Mouse (Mus musculus) limb, embryonic 10.5 days (tissue): ENCODE data around the gene Akt1s1. TPM values are rescaled to one million over a fixed set of nuclear protein-coding genes. Genes with fewer than 3 reads are reported as not detected.
A peak's percentile ranks its signal among the peaks of the same experiment; 100 is the strongest.

ENCODE experiments used
- DNase-seq: peaks from one replicate; pipeline ENCODE4 v3.0.0-alpha.2; 2017; ENCODE audit warnings: low spot score
- H3K27ac ChIP-seq: fragments of 300-500 bp; sonication (generic); 2 replicates; pipeline ENCODE4 v1.5.1; 2016; ENCODE audit warnings: mild to moderate bottlenecking
- H3K27me3 ChIP-seq: fragments of 300-500 bp; sonication (generic); 2 replicates; pipeline ENCODE4 v1.6.1; 2016; ENCODE audit warnings: low read depth, mild to moderate bottlenecking; ENCODE audit not compliant: poor library complexity, severe bottlenecking
- H3K36me3 ChIP-seq: fragments of 300-500 bp; sonication (generic); 2 replicates; pipeline ENCODE4 v1.6.1; 2016; ENCODE audit warnings: mild to moderate bottlenecking, moderate library complexity
- H3K4me1 ChIP-seq: fragments of 300-500 bp; sonication (generic); 2 replicates; pipeline ENCODE4 v1.6.1; 2016
- H3K4me3 ChIP-seq: fragments of 300-500 bp; sonication (generic); 2 replicates; pipeline ENCODE4 v1.5.1; 2016; ENCODE audit warnings: mild to moderate bottlenecking, moderate library complexity
- H3K9me3 ChIP-seq: fragments of 300-500 bp; sonication (generic); replicated peaks from 2 replicates; pipeline ENCODE4 v1.6.1; 2016; ENCODE audit warnings: mild to moderate bottlenecking
- WGBS: fragments of 180-500 bp; shearing (Covaris S2); methylation state at CpG from one replicate; pipeline ENCODE4 v1.1.7; 2016; 5-methylcytosine and 5-hydroxymethylcytosine counted together
- polyA plus RNA-seq: library from polyadenylated mRNA; unstranded; fragments of >200 nt; fragmentation: Nextera tagmentation; extraction: Ambion mirVana; gene quantifications from 2 replicates; pipeline ENCODE4 v1.2.1, GENCODE M21; 2016

Akt1s1 gene
- polyA plus RNA-seq, 1 experiment from 2014 or later = 99.6 TPM

GRCm38 (mm10) chr7:44836016-44836404 is 12.8 kb upstream of the Akt1s1 start:
- Histone ChIP-seq H3K4me3 (no peak overlapping the region), H3K27me3 (peaks cover 31% of the 10 kb centered on the region), H3K9me3 (no peaks in the 10 kb centered on the region), H3K27ac (no peak overlapping the region), H3K4me1 (peaks cover 28% of the 10 kb centered on the region), H3K36me3 (peaks cover 31% of the 10 kb centered on the region)
- no peak for DNase-seq
- 44% methylated on average over 3 of the region's 3 CpGs for WGBS

DNA sequence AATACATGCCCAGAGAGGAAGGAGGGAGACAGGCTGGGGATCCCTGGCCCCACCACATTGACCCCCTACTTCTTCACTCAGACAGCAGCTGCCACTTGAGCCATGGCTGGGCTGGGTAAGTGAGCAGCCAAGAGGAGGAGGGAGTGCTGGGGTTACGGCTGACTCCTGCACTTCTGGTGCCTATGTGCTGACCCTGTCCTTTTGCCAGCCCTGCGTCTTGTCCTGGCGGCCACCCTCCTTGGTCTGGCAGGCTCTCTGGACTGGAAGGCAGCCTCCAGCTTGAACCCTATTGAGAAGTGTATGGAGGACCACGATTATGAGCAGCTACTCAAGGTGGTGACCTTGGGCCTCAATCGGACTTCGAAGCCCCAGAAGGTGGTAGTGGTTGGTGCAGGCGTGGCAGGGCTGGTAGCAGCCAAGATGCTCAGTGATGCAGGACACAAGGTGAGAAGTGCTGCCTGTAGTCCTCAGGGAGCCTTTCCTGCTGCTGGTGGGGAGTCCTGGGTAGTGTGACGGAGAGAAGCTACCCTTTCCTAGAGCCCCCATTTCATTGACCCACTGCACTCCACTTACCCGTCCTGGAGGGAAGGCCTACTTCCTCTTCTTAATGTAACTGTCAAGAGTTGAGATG is 12.3 kb upstream of the Akt1s1 start:
- no peak for DNase-seq
- H3K9me3 ChIP-seq = no peaks in the 10 kb centered on the region
- WGBS = 85% methylated on average over 9 of the region's 9 CpGs
- H3K4me1 ChIP-seq = peaks cover 28% of the 10 kb centered on the region
- peaks cover 36% of the 10 kb centered on the region for H3K27me3 ChIP-seq
- H3K27ac ChIP-seq = no peak overlapping the region
- peaks cover 31% of the 10 kb centered on the region for H3K36me3 ChIP-seq
- H3K4me3 ChIP-seq = no peak overlapping the region

DNA sequence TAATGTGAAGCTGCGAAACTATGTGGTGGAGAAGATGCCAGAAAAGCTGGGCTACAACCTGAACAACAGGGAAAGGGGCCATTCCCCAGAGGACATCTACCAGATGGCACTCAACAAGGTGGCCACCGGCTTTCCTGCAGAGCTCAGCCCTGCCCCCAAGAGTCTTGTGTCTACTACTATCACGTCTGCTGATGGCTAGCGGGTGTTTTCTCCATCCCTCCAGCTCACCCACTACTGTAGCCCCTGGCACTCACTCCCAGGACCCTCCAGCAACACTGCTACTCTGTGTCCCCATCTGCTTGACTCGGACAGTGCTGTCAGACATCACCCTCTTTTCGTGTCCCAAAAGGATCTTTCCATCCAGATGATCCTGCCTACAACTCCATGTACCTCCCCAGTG is 10.7 kb upstream of the Akt1s1 start:
- 82% methylated on average over 6 of the region's 6 CpGs for WGBS
- H3K27me3 ChIP-seq = peaks cover 41% of the 10 kb centered on the region

DNA sequence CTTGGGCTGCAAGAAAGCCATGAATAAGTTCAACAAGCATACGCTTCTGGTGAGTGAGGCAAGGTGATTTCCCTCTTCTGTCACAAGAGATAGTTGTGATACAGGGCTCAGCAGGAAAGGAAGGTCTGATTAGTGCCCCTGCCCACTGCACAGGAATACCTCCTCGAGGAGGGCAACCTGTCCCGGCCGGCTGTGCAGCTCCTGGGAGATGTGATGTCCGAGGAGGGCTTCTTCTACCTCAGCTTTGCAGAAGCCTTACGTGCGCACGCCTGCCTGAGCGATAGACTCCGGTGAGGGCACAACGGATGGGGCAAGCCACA is 9.7 kb upstream of the Akt1s1 start:
- peaks cover 43% of the 10 kb centered on the region for H3K36me3 ChIP-seq
- DNase-seq = peak; percentile 48
- H3K4me3 ChIP-seq = peak overlapping the region; percentile 47
- 28% methylated on average over 11 of the region's 11 CpGs for WGBS
- peaks cover 28% of the 10 kb centered on the region for H3K4me1 ChIP-seq
- peaks cover 41% of the 10 kb centered on the region for H3K27me3 ChIP-seq
- no peaks in the 10 kb centered on the region for H3K9me3 ChIP-seq
- H3K27ac ChIP-seq = no peak overlapping the region

More for the DNA sequence above, 10.7 kb upstream of the Akt1s1 start:
- no peaks in the 10 kb centered on the region for H3K9me3 ChIP-seq
- peaks cover 36% of the 10 kb centered on the region for H3K36me3 ChIP-seq
- no peak for DNase-seq
- no peak overlapping the region for H3K27ac ChIP-seq
- no peak overlapping the region for H3K4me3 ChIP-seq
- peaks cover 28% of the 10 kb centered on the region for H3K4me1 ChIP-seq

GRCm38 (mm10) chr7:44839491-44840191 is 9.2 kb upstream of the Akt1s1 start:
- DNase-seq = peak; percentile 60
- Histone ChIP-seq H3K27ac (peak overlapping the region; percentile 28; the same call in 1 of the 2 replicates), H3K27me3 (peaks cover 41% of the 10 kb centered on the region), H3K36me3 (peaks cover 48% of the 10 kb centered on the region), H3K4me1 (peaks cover 28% of the 10 kb centered on the region), H3K9me3 (no peaks in the 10 kb centered on the region), H3K4me3 (peak overlapping the region; percentile 47)
- 2% methylated on average over 58 of the region's 58 CpGs for WGBS

- Histone ChIP-seq H3K4me1 (peaks cover 28% of the 10 kb centered on the region), H3K9me3 (no peaks in the 10 kb centered on the region), H3K4me3 (peak overlapping the region; percentile 47; the same call in 1 of the 2 replicates), H3K27me3 (peaks cover 41% of the 10 kb centered on the region), H3K36me3 (peaks cover 56% of the 10 kb centered on the region), H3K27ac (no peak overlapping the region)
- WGBS = 65% methylated on average over 14 of the region's 14 CpGs
- no peak for DNase-seq
Measured at GRCm38 (mm10) chr7:44840426-44840825, 8.4 kb upstream of the Akt1s1 start.

DNA sequence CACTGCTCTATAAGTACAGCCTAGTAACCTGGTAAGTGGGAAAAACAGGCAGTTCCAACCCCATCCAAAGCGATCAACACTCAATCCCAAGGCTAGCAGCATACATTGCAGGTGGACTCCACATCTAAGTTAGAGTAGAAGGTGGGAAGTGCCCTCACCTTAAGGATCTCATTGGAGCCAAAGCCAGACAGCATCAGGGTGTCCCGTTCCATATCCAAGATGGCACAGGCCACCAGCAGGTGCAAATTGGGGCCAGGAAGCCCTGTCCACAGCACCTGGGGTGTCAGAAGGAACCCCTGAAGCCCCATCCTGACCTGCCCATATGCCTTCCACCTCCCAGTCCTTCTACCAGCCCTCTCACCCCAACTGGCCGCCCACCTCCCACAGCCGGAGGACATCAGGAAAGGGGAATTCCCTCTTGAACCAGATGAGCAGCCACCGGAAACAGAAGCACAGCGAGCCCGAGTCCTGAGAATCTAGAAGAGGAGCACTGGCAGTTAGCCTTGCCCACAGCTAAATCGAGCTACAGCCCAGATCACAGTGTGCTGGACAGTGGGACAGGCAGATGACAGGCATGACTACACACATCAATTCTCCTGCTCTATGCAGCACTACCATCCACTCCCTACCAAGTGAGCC is 6.8 kb upstream of the Akt1s1 start:
- peaks cover 19% of the 10 kb centered on the region for H3K4me1 ChIP-seq
- H3K27me3 ChIP-seq = peaks cover 41% of the 10 kb centered on the region
- no peak for DNase-seq
- no peaks in the 10 kb centered on the region for H3K9me3 ChIP-seq
- H3K4me3 ChIP-seq = no peak overlapping the region
- peaks cover 69% of the 10 kb centered on the region for H3K36me3 ChIP-seq
- WGBS = 92% methylated on average over 8 of the region's 8 CpGs
- no peak overlapping the region for H3K27ac ChIP-seq

- peaks cover 19% of the 10 kb centered on the region for H3K4me1 ChIP-seq
- DNase-seq = no peak
- peaks cover 69% of the 10 kb centered on the region for H3K36me3 ChIP-seq
- H3K27me3 ChIP-seq = peaks cover 20% of the 10 kb centered on the region
- H3K9me3 ChIP-seq = no peaks in the 10 kb centered on the region
- no peak overlapping the region for H3K4me3 ChIP-seq
- WGBS = 90% methylated on average over 10 of the region's 10 CpGs
- no peak overlapping the region for H3K27ac ChIP-seq
Measured at GRCm38 (mm10) chr7:44845006-44845405, 3.8 kb upstream of the Akt1s1 start.

DNA sequence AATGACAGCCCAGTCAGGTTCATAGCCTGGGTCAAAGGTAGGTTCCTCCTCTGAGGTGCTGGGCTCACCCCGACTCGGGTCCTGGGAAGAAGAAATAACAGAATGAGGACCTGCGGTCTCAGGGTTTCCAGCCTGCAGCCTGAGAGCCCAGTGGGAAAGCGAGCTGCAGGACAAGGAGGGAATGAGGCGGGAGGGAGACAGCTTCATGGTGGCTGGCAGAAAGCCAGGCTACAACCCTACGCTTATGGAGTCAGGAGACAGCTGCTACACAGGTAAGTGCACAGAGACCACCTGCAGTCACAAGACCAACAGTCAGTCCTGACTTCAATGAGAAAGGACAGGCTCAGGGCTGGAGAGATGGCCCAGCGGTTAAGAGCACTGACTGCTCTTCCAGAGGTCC is 2.0 kb upstream of the Akt1s1 start:
- no peak overlapping the region for H3K4me3 ChIP-seq
- no peaks in the 10 kb centered on the region for H3K9me3 ChIP-seq
- H3K27me3 ChIP-seq = peaks cover 2% of the 10 kb centered on the region; the same call in 1 of the 2 replicates
- no peak for DNase-seq
- 93% methylated on average over 7 of the region's 7 CpGs for WGBS
- H3K36me3 ChIP-seq = peaks cover 60% of the 10 kb centered on the region
- H3K4me1 ChIP-seq = peaks cover 24% of the 10 kb centered on the region
- no peak overlapping the region for H3K27ac ChIP-seq

DNA sequence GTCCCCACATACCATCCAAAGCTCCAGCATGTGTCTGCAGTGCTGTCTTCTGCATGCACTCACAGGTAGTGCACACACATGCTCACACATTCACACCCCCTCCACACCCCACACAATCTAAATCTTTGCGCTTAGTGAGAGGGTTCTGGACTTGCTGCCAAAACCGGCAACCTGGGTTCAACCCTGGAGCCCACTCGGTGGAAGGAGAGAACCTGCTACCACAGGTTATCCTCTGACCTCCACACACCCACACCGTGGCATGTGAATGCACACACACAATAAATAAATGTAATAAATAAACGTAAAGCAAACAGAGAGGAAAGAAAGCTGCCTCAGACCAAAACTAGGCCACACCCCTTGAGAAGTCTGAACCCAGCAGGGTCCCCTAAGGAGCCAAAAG is 1.0 kb upstream of the Akt1s1 start:
- H3K4me1 ChIP-seq = peaks cover 30% of the 10 kb centered on the region
- no peak for DNase-seq
- no peaks in the 10 kb centered on the region for H3K27me3 ChIP-seq
- peak overlapping the region; percentile 79 for H3K4me3 ChIP-seq
- H3K36me3 ChIP-seq = peaks cover 59% of the 10 kb centered on the region
- H3K9me3 ChIP-seq = no peaks in the 10 kb centered on the region
- H3K27ac ChIP-seq = no peak overlapping the region
- WGBS = 78% methylated on average over 5 of the region's 5 CpGs

DNA sequence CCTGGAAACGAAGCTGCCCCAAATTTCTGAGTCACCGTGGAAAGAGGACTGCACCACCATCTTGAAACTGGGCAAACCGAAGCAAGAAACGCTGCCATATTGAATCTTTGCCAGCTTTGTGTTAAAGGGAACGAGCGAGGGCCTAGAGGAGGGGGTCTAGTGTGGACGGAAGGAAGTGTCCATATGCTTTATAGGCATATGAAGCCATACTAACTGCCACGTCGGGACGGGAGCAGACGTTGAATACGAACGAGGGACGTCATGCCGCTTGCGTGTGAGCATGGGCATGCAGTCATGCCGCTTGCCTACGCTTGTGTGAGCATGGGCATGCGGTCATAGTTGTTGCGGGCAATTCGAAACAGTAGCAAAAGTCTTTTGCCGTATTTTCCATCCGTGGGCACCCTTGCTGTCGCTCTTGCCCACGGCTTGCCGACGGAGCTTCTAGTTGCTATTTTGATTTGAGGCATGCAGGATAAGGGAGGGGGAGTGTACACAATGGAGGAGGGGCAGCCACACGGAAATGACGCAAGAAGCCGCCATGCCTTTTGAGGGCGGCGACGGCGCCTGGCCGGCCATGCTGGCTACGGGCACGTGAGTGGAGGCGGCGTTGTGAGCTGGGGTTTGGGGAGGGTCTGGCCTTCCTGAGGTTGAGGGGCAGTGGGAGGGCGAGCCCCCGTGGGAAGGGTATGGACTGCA is 773 bp downstream of the Akt1s1 start:
- Histone ChIP-seq H3K36me3 (peaks cover 47% of the 10 kb centered on the region), H3K27me3 (no peaks in the 10 kb centered on the region), H3K27ac (peak overlapping the region; percentile 95), H3K9me3 (no peaks in the 10 kb centered on the region), H3K4me1 (peaks cover 47% of the 10 kb centered on the region), H3K4me3 (peak overlapping the region; percentile 79)
- DNase-seq = peak; percentile 91
- WGBS = under 1% methylated on average over 41 of the region's 41 CpGs

DNA sequence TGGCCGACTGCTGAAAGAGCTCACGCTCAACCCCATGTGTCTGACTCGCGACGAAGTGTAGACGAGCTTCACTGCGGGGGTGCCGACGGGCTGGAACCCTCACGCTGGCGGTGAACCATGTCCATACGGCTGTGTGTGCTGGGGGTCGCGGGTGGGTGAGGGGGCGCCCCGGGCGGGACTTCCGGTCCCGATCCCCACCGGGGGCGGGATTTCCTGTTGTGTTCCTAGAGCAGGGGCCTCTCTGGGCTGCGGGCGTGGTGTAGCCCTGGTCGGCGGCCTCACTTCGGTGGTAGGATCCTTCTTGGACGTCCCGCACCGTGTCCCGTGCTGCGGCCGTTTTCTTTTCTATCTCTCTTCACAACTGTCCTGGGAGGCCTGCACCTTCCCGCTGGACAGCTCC is 1.4 kb downstream of the Akt1s1 start:
- Histone ChIP-seq H3K4me1 (peaks cover 53% of the 10 kb centered on the region), H3K27ac (peak overlapping the region; percentile 95), H3K4me3 (peak overlapping the region; percentile 79), H3K27me3 (no peaks in the 10 kb centered on the region), H3K36me3 (peaks cover 41% of the 10 kb centered on the region), H3K9me3 (no peaks in the 10 kb centered on the region)
- under 1% methylated on average over 33 of the region's 33 CpGs for WGBS
- DNase-seq = peak; percentile 89
